Mouse (Mus musculus) MEL (cell line): ENCODE results near the gene Tmprss13. TPM values are rescaled to one million over a fixed set of nuclear protein-coding genes. Genes with fewer than 3 reads are reported as not detected.

Experiments
- DNase-seq: peaks from one replicate; pipeline ENCODE4 v3.0.0; 2011; ENCODE audit warnings: low read depth, low spot score
- H3K27ac ChIP-seq: 2 replicates; pipeline ENCODE4 v1.5.1; 2012; ENCODE audit warnings: low read depth, mild to moderate bottlenecking, control low read depth, low read length, moderate library complexity; ENCODE audit not compliant: control insufficient read depth
- H3K27me3 ChIP-seq, 2 experiments: fragments of 150-350 bp in 1 of 2; sonication (generic) in 1 of 2; 2 replicates each; pipeline ENCODE4 v1.6.1; 2012; ENCODE audit warnings: low read length in 2 of 2, mild to moderate bottlenecking in 2 of 2, improper control_type of control experiment in 1 of 2, moderate library complexity in 1 of 2; ENCODE audit not compliant: insufficient read depth in 2 of 2, control insufficient read depth in 1 of 2
- H3K36me3 ChIP-seq, 2 experiments: 2 replicates each; pipeline ENCODE4 v1.6.1; 2012 to 2014; ENCODE audit warnings: low read length in 2 of 2, improper control_type of control experiment in 1 of 2, inconsistent platforms in 1 of 2, mild to moderate bottlenecking in 1 of 2; ENCODE audit not compliant: insufficient read depth in 2 of 2, control insufficient read depth in 1 of 2
- H3K4me1 ChIP-seq, 2 experiments: fragments of 150-350 bp in 1 of 2; sonication (generic) in 1 of 2; 2 replicates each; pipeline ENCODE4 v1.6.1; 2012; ENCODE audit warnings: low read length in 2 of 2, improper control_type of control experiment in 1 of 2, mild to moderate bottlenecking in 1 of 2; ENCODE audit not compliant: insufficient read depth in 2 of 2, control insufficient read depth in 1 of 2
- H3K4me3 ChIP-seq, 2 experiments: fragments of 150-350 bp in 1 of 2; sonication (generic) in 1 of 2; 2 replicates each; pipeline ENCODE4 v1.5.1; 2012; ENCODE audit warnings: low read depth in 2 of 2, low read length in 2 of 2, mild to moderate bottlenecking in 2 of 2, moderate library complexity in 2 of 2, control low read depth in 1 of 2, improper control_type of control experiment in 1 of 2; ENCODE audit not compliant: control insufficient read depth in 1 of 2, insufficient read depth in 1 of 2
- H3K79me2 ChIP-seq: 2 replicates; pipeline ENCODE4 v1.6.1; 2012; ENCODE audit warnings: mild to moderate bottlenecking, low read length, moderate library complexity; ENCODE audit not compliant: control insufficient read depth, poor library complexity, insufficient read depth
- H3K9ac ChIP-seq: 2 replicates; pipeline ENCODE4 v1.6.1; 2012; ENCODE audit warnings: low read depth, mild to moderate bottlenecking, control low read depth, low read length, moderate library complexity; ENCODE audit not compliant: control insufficient read depth, poor library complexity, severe bottlenecking
- H3K9me3 ChIP-seq: fragments of 150-350 bp; sonication (generic); replicated peaks from 2 replicates; pipeline ENCODE4 v1.6.1; 2012; ENCODE audit warnings: mild to moderate bottlenecking, low read length, improper control_type of control experiment, moderate library complexity; ENCODE audit not compliant: insufficient read depth
- BHLHE40 ChIP-seq: IDR thresholded peaks from 2 replicates; pipeline ENCODE4 v1.6.1; 2012; ENCODE audit warnings: low read depth, mild to moderate bottlenecking, inconsistent platforms, low read length, improper control_type of control experiment, borderline replicate concordance
- ELF1 ChIP-seq: IDR thresholded peaks from 2 replicates; pipeline ENCODE4 v1.6.1; 2014; ENCODE audit warnings: low read depth, mild to moderate bottlenecking, inconsistent platforms, low read length, improper control_type of control experiment, moderate library complexity
- GABPA ChIP-seq: IDR thresholded peaks from 2 replicates; pipeline ENCODE4 v1.6.1; 2012; ENCODE audit warnings: low read depth, mild to moderate bottlenecking, inconsistent platforms, low read length, improper control_type of control experiment, moderate library complexity
- KAT2A ChIP-seq: conservative IDR thresholded peaks from 2 replicates; pipeline ENCODE4 v1.6.1; 2012; ENCODE audit warnings: low read depth, low read length, improper control_type of control experiment, inconsistent platforms
- MEF2A ChIP-seq: IDR thresholded peaks from 2 replicates; pipeline ENCODE4 v1.6.1; 2014; ENCODE audit warnings: low read depth, mild to moderate bottlenecking, inconsistent platforms, low read length, improper control_type of control experiment; ENCODE audit not compliant: poor library complexity, insufficient replicate concordance, severe bottlenecking; ENCODE audit errors: extremely low read depth
- MXI1 ChIP-seq: IDR thresholded peaks from 2 replicates; pipeline ENCODE4 v1.6.1; 2011; ENCODE audit warnings: mild to moderate bottlenecking, low read depth, low read length, improper control_type of control experiment
- NELFE ChIP-seq: IDR thresholded peaks from 2 replicates; pipeline ENCODE4 v1.6.1; 2011; ENCODE audit warnings: low read depth, low read length, improper control_type of control experiment
- NRF1 ChIP-seq: IDR thresholded peaks from 2 replicates; pipeline ENCODE4 v1.6.1; 2014; ENCODE audit warnings: low read depth, mild to moderate bottlenecking, inconsistent platforms, low read length, improper control_type of control experiment, moderate library complexity; ENCODE audit not compliant: poor library complexity, insufficient read depth, severe bottlenecking
- POLR2A ChIP-seq, 2 experiments: IDR thresholded peaks; 2 replicates each; pipeline ENCODE4 v1.6.1; 2011 to 2012; ENCODE audit warnings: low read length in 2 of 2, mild to moderate bottlenecking in 2 of 2, control low read depth in 1 of 2, improper control_type of control experiment in 1 of 2, low read depth in 1 of 2, moderate library complexity in 1 of 2; ENCODE audit not compliant: control insufficient read depth in 1 of 2, insufficient read depth in 1 of 2, poor library complexity in 1 of 2
- POLR2AphosphoS2 ChIP-seq: IDR thresholded peaks from 2 replicates; pipeline ENCODE4 v1.6.1; 2011; ENCODE audit warnings: low read length, improper control_type of control experiment
- RAD21 ChIP-seq: IDR thresholded peaks from 2 replicates; pipeline ENCODE4 v1.6.1; 2011; ENCODE audit warnings: mild to moderate bottlenecking, low read depth, low read length, improper control_type of control experiment
- SIN3A ChIP-seq: IDR thresholded peaks from 2 replicates; pipeline ENCODE4 v1.6.1; 2012; ENCODE audit warnings: low read length, improper control_type of control experiment, inconsistent platforms
- UBTF ChIP-seq: IDR thresholded peaks from 2 replicates; pipeline ENCODE4 v1.6.1; 2012; ENCODE audit warnings: low read depth, mild to moderate bottlenecking, inconsistent platforms, low read length, improper control_type of control experiment, moderate library complexity, borderline replicate concordance; ENCODE audit not compliant: insufficient read depth
- USF1 ChIP-seq: IDR thresholded peaks from 2 replicates; pipeline ENCODE4 v1.6.1; 2014; ENCODE audit warnings: low read depth, mild to moderate bottlenecking, inconsistent platforms, low read length, improper control_type of control experiment, moderate library complexity
- USF2 ChIP-seq, 2 experiments: IDR thresholded peaks; 2 replicates each; pipeline ENCODE4 v1.6.1; 2011 to 2012; ENCODE audit warnings: improper control_type of control experiment in 2 of 2, low read length in 2 of 2, borderline replicate concordance in 1 of 2, inconsistent platforms in 1 of 2, low read depth in 1 of 2, mild to moderate bottlenecking in 1 of 2; ENCODE audit not compliant: insufficient read depth in 1 of 2
- ZMIZ1 ChIP-seq: IDR thresholded peaks from 2 replicates; pipeline ENCODE4 v1.6.1; 2012; ENCODE audit warnings: low read depth, mild to moderate bottlenecking, inconsistent platforms, low read length, improper control_type of control experiment, moderate library complexity
- polyA plus RNA-seq, 2 experiments: library from polyadenylated mRNA; stranded (reverse) in 1 of 2; unstranded in 1 of 2; fragments of >175 nt in 1 of 2; fragments of >200 nt in 1 of 2; gene quantifications; 2 replicates each; pipeline versions ENCODE4 v1.2.1 to v1.2.4; 2012; ENCODE audit warnings: low replicate concordance in 2 of 2, low read depth in 1 of 2; ENCODE audit not compliant: insufficient read length in 2 of 2, insufficient read depth in 1 of 2, missing spikeins in 1 of 2
- total RNA-seq: library from RNA; depleted of rRNA; stranded (reverse); fragments of 300-350 nt; gene quantifications from 2 replicates; pipeline ENCODE4 v1.2.3, GENCODE M21; 2012

Gene Tmprss13
- total and polyA plus RNA-seq, 3 experiments = not detected

- no peak for TF ChIP-seq NRF1
- TF ChIP-seq GABPA = peak; percentile 50; the same call in 1 of the 2 replicates
- no peak for TF ChIP-seq RAD21
- peak; percentile 54; the same call in 1 of the 2 replicates for TF ChIP-seq ELF1
- TF ChIP-seq ZMIZ1 = no peak; the same call in 1 of the 2 replicates
- no peak for TF ChIP-seq USF2 (IDR thresholded peaks at IDR 0.05; ENCODE audit: borderline replicate concordance in 1 of 2, insufficient read depth in 1 of 2, low read depth in 1 of 2, low read length in 2 of 2)
- TF ChIP-seq POLR2AphosphoS2 = no peak
- TF ChIP-seq UBTF = 0 out of 2 replicates have a peak, but pooled peaks have one; percentile 68
- TF ChIP-seq USF1 = no peak
- TF ChIP-seq MXI1 = no peak; the same call in 1 of the 2 replicates
- peak; percentile 91 for TF ChIP-seq SIN3A
- TF ChIP-seq NELFE = peak; percentile 34; the same call in 1 of the 2 replicates
- TF ChIP-seq MEF2A = no peak
- TF ChIP-seq POLR2A (IDR thresholded peaks at IDR 0.05; ENCODE audit: control insufficient read depth in 1 of 2, insufficient read depth in 1 of 2, low read depth in 1 of 2, low read length in 2 of 2, poor library complexity in 1 of 2) = no peak
- TF ChIP-seq KAT2A = peak; percentile 40; the same call in 1 of the 2 replicates
- TF ChIP-seq, all 39 proteins: peak for 24
These were observed 44.7 kb upstream of the Tmprss13 start (continued) for GRCm38 (mm10) chr9:45274218-45274617.

- no peak overlapping the region for H3K9ac ChIP-seq
- DNase-seq = peak; percentile 84
- peak overlapping the region; percentile 43; the same call in 1 of the 2 replicates for H3K27ac ChIP-seq
- TF ChIP-seq NRF1 = no peak
- TF ChIP-seq GABPA = 0 out of 2 replicates have a peak, but pooled peaks have one; percentile 37
- peak; percentile 34; the same call in 1 of the 2 replicates for TF ChIP-seq BHLHE40
- TF ChIP-seq USF1 = peak; percentile 71; the same call in 1 of the 2 replicates
- peaks cover 2% of the 10 kb centered on the region in 2 experiments; a peak in 3 of 4 replicates for H3K27me3 ChIP-seq
- H3K4me1 ChIP-seq = peaks cover 11 to 20% of the 10 kb centered on the region in 2 experiments; a peak in 3 of 4 replicates
- H3K4me3 ChIP-seq = no peak overlapping the region
- no peaks in the 10 kb centered on the region for H3K9me3 ChIP-seq
- H3K36me3 ChIP-seq = peaks cover 0 to 15% of the 10 kb centered on the region in 2 experiments; a peak in 2 of 4 replicates
- no peaks in the 10 kb centered on the region for H3K79me2 ChIP-seq
These were observed 44.3 kb upstream of the Tmprss13 start for GRCm38 (mm10) chr9:45274635-45275034.
